Mouse (Mus musculus) frontal cortex, adult 2 months (tissue): ENCODE measurements around the gene 9530077C05Rik. TPM values are rescaled to one million over a fixed set of nuclear protein-coding genes. Genes with fewer than 3 reads are reported as not detected.

Experiments
- polyA plus RNA-seq: library from polyadenylated mRNA; depleted of rRNA; stranded (reverse); fragments of >200 nt; gene quantifications from 2 replicates; pipeline ENCODE4 v1.2.3, GENCODE M21; 2012; rRNA removed

Gene 9530077C05Rik
- polyA plus RNA-seq, 1 experiment = 8.8 TPM

Other genes starting within 250 kb of the 9530077C05Rik start
- 0.04 TPM in 1 of 2 replicates, not detected in the other for gene Zfp872, start 223.4 kb upstream of the 9530077C05Rik start, polyA plus RNA-seq
- gene Zfp809, start 185.8 kb upstream of the 9530077C05Rik start, polyA plus RNA-seq = 16.8 and 17.4 TPM in 2 replicates
- 1.3 and 1.7 TPM in 2 replicates for gene Zfp599, start 151.6 kb upstream of the 9530077C05Rik start, polyA plus RNA-seq
- gene Zfp810, start 103.9 kb upstream of the 9530077C05Rik start, polyA plus RNA-seq = 17.6 and 21.3 TPM in 2 replicates
- 7.5 and 7.9 TPM in 2 replicates for gene Anln, start 22.3 kb upstream of the 9530077C05Rik start, polyA plus RNA-seq
- gene Gm17545, start 42.8 kb downstream of the 9530077C05Rik start, polyA plus RNA-seq = not detected in 2 replicates
- gene Rp9, start 58.2 kb downstream of the 9530077C05Rik start, polyA plus RNA-seq = 57.3 and 73.6 TPM in 2 replicates
- 14.0 and 14.3 TPM in 2 replicates for gene Bbs9, start 64.2 kb downstream of the 9530077C05Rik start, polyA plus RNA-seq